In the genomic region with DNA sequence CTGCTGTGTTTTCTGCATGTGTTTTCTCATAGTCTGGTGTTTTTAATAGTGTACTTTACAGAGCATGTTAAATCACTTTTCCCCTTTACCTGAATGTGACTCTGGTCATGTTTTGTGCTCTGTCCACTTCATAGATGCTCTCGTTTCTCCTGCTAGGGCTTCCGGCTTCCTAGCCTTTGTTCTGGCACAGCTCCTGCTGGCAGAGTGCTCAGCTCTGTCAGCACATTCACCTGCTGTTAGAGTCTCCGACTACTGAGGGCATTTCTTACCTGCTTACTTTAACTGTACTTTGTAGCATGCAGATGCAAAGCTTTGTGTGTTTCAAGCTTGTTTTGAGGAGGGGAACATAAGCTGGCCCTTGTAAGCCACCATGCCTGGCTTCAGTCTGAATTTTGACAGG, we compare ENCODE assay signal across 9 mouse cellular contexts. TPM values are rescaled to one million over a fixed set of nuclear protein-coding genes. Genes with fewer than 3 reads are reported as not detected.
DNase-seq lines count a peak whose midpoint lies in the region.
"Had no signal": no experiment of that assay in that cellular context is flagged by ENCODE, and none has a peak within 500 bp of the region (broad histone marks: within the 10 kb centered on the region; RNA-seq: fewer than 3 reads in every experiment).

No protein-coding gene starts in this region.

- peak; percentile 13 for DNase-seq in heart, adult 8-10 months (ENCODE audit: low spot score)
- DNase-seq in heart, adult 11 months, result no peak
- peak; percentile 34 for DNase-seq in lung, postnatal 36 days
- DNase-seq in lung, postnatal 4 days, result no peak
- DNase-seq in cerebellum, postnatal 10 days, result peak; percentile 67 to 68
- DNase-seq in kidney, postnatal 36 days, result peak; percentile 83 to 87
- DNase-seq in right cerebral cortex, adult 18-20 months, result no peak
- DNase-seq: lung, postnatal 14 days; right cerebral cortex, postnatal 25 days had no signal

RNA-seq across cellular contexts. Expression of gene Bcas3, which starts 53.6 kb away (rescaled TPM):
- total RNA-seq in heart, adult 8-10 months (2022), result 10 to 100 TPM; 35.3 to 44.4 (median 42.9) TPM

Comparison
In these comparisons a context has a peak if more than half of its experiments do, and no peak if none do; other contexts are left out.
1. DNase-seq: peak in heart, adult 8-10 months (single experiment), lung, postnatal 36 days (single experiment), cerebellum, postnatal 10 days (2 of 2) and kidney, postnatal 36 days (2 of 2); none in heart, adult 11 months (single experiment), lung, postnatal 4 days (0 of 2) and right cerebral cortex, adult 18-20 months (single experiment).